Mouse (Mus musculus) liver, embryonic 14.5 days (tissue): ENCODE measurements at regions not wholly inside any gene's neighbourhood (a gene's known extent, or its start where the extent isn't known, plus 50 kb on each side); places are given as distances from the start of the nearest gene placed in this dataset.

Experiments
- ATAC-seq: fragments of 200-750 bp; cut with Nextera tagmentation; 2 replicates; pipeline ENCODE4 v1.8.0; 2017; ENCODE audit warnings: moderate number of reproducible peaks, mild to moderate bottlenecking, moderate library complexity; ENCODE audit not compliant: insufficient read depth
- DNase-seq, 3 experiments: peaks; one replicate each; pipeline ENCODE4 v3.0.0-alpha.2; 2012 to 2013; ENCODE audit warnings: low read depth in 3 of 3, low spot score in 3 of 3
- H3K27ac ChIP-seq: fragments of 300-500 bp; sonication (generic); 2 replicates; pipeline ENCODE4 v1.5.1; 2014; ENCODE audit warnings: moderate library complexity, mild to moderate bottlenecking, control low read depth, inconsistent platforms
- H3K27me3 ChIP-seq: fragments of 300-500 bp; sonication (generic); 2 replicates; pipeline ENCODE4 v1.6.1; 2014; ENCODE audit warnings: mild to moderate bottlenecking, low read length, moderate library complexity; ENCODE audit not compliant: control insufficient read depth, insufficient read depth
- H3K36me3 ChIP-seq: fragments of 300-500 bp; sonication (generic); replicated peaks from 2 replicates; pipeline ENCODE4 v1.6.1; 2014; ENCODE audit warnings: low read depth; ENCODE audit not compliant: control insufficient read depth, insufficient read depth
- H3K4me1 ChIP-seq, 2 experiments: fragments of 200-500 bp in 1 of 2; fragments of 300-500 bp in 1 of 2; sonication (generic) in 1 of 2; replicated peaks; 2 replicates each; pipeline ENCODE4 v1.6.1; 2012 to 2014; ENCODE audit warnings: antibody characterized with exemption in 1 of 2, inconsistent platforms in 1 of 2, low read length in 1 of 2; ENCODE audit not compliant: control insufficient read depth in 2 of 2, insufficient read depth in 2 of 2
- H3K4me2 ChIP-seq: fragments of 300-500 bp; sonication (generic); 2 replicates; pipeline ENCODE4 v1.6.1; 2014; ENCODE audit warnings: low read depth, mild to moderate bottlenecking, control low read depth, moderate library complexity
- H3K4me3 ChIP-seq, 2 experiments: fragments of 200-500 bp in 1 of 2; fragments of 300-500 bp in 1 of 2; sonication (generic) in 1 of 2; 2 replicates each; pipeline ENCODE4 v1.5.1; 2012 to 2014; ENCODE audit warnings: low read depth in 2 of 2, low read length in 2 of 2, mild to moderate bottlenecking in 2 of 2, control low read depth in 1 of 2, inconsistent platforms in 1 of 2, moderate library complexity in 1 of 2; ENCODE audit not compliant: insufficient read depth in 1 of 2
- H3K9ac ChIP-seq: fragments of 300-500 bp; sonication (generic); replicated peaks from 2 replicates; pipeline ENCODE4 v1.6.1; 2014; ENCODE audit warnings: mild to moderate bottlenecking, control low read depth, moderate library complexity
- H3K9me3 ChIP-seq: fragments of 300-500 bp; sonication (generic); 2 replicates; pipeline ENCODE4 v1.6.1; 2016; ENCODE audit warnings: low read length, mixed read lengths; ENCODE audit not compliant: control insufficient read depth
- CTCF ChIP-seq: IDR thresholded peaks from 2 replicates; pipeline ENCODE4 v1.5.1; 2016; ENCODE audit warnings: antibody characterized with exemption, low read depth, control low read depth
- EP300 ChIP-seq: IDR thresholded peaks from 2 replicates; pipeline ENCODE4 v1.6.1; 2016; ENCODE audit warnings: antibody characterized with exemption, low read depth
- WGBS: fragments of 180-500 bp; shearing (Covaris S2); extraction: QIAGEN DNeasy Blood & Tissue Kit; methylation state at CpG from one replicate; pipeline ENCODE4 v1.1.7; 2014; ENCODE audit not compliant: insufficient replicate concordance; 5-methylcytosine and 5-hydroxymethylcytosine counted together

- no peaks in the 10 kb centered on the region for H3K9me3 ChIP-seq
- TF ChIP-seq CTCF (no peak), EP300 (no peak)
- H3K9ac ChIP-seq: no peak overlapping the region
- no peak overlapping the region for H3K4me3 ChIP-seq
- H3K4me2 ChIP-seq: no peak overlapping the region
- 0 out of 4 replicates have a peak, but pooled peaks cover 0 to 2% of the 10 kb centered on the region in 2 experiments for H3K4me1 ChIP-seq
- no peaks in the 10 kb centered on the region for H3K27me3 ChIP-seq
- WGBS: 30% methylated on average over 4 of the region's 4 CpGs
- no peak for ATAC-seq
- H3K36me3 ChIP-seq: no peaks in the 10 kb centered on the region
- no peak for DNase-seq
- H3K27ac ChIP-seq: no peak overlapping the region
Measured at GRCm38 (mm10) chr13:63985590-63985989, 103.4 kb downstream of the Hsd17b3 start.

GRCm38 (mm10) chr13:63985086-63985485 lies 103.9 kb downstream of the Hsd17b3 start:
- no peak overlapping the region for H3K9ac ChIP-seq
- TF ChIP-seq CTCF: no peak
- TF ChIP-seq EP300: no peak
- H3K27me3 ChIP-seq: no peaks in the 10 kb centered on the region
- no peaks in the 10 kb centered on the region for H3K9me3 ChIP-seq
- H3K36me3 ChIP-seq: no peaks in the 10 kb centered on the region
- no peak for ATAC-seq
- no peak overlapping the region for H3K27ac ChIP-seq
- H3K4me2 ChIP-seq: no peak overlapping the region
- H3K4me3 ChIP-seq: no peak overlapping the region
- 48% methylated on average over 5 of the region's 5 CpGs for WGBS
- H3K4me1 ChIP-seq: 0 out of 4 replicates have a peak, but pooled peaks cover 0 to 2% of the 10 kb centered on the region in 2 experiments
- no peak for DNase-seq

- Histone ChIP-seq H3K27ac (no peak overlapping the region), H3K4me1 (no peaks in the 10 kb centered on the region), H3K27me3 (no peaks in the 10 kb centered on the region), H3K36me3 (no peaks in the 10 kb centered on the region), H3K9ac (no peak overlapping the region), H3K9me3 (no peaks in the 10 kb centered on the region), H3K4me2 (no peak overlapping the region), H3K4me3 (no peak overlapping the region)
- WGBS: 26% methylated on average over 7 of the region's 7 CpGs
- no peak for ATAC-seq
- TF ChIP-seq EP300 (no peak), CTCF (no peak)
- DNase-seq: no peak
Measured at GRCm38 (mm10) chr13:63980012-63980691, 108.9 kb downstream of the Hsd17b3 start.

- WGBS: 28% methylated on average over 1 of the region's 1 CpGs
Measured at GRCm38 (mm10) chr13:63979581-63979980, 109.4 kb downstream of the Hsd17b3 start.

GRCm38 (mm10) chr13:63969907-63970306 lies 119.1 kb downstream of the Hsd17b3 start:
- no peaks in the 10 kb centered on the region for H3K27me3 ChIP-seq
- ATAC-seq: no peak
- 55% methylated on average over 2 of the region's 2 CpGs for WGBS

More at GRCm38 (mm10) chr13:63979581-63979980, 109.4 kb downstream of the Hsd17b3 start:
- H3K36me3 ChIP-seq: no peaks in the 10 kb centered on the region
- ATAC-seq (no peak), DNase-seq (no peak)
- H3K27me3 ChIP-seq: no peaks in the 10 kb centered on the region
- no peak overlapping the region for H3K4me3 ChIP-seq
- no peaks in the 10 kb centered on the region for H3K4me1 ChIP-seq
- H3K9me3 ChIP-seq: no peaks in the 10 kb centered on the region
- no peak overlapping the region for H3K9ac ChIP-seq
- TF ChIP-seq EP300: no peak
- TF ChIP-seq CTCF: no peak
- H3K27ac ChIP-seq: no peak overlapping the region
- no peak overlapping the region for H3K4me2 ChIP-seq

More at GRCm38 (mm10) chr13:63969907-63970306, 119.1 kb downstream of the Hsd17b3 start:
- TF ChIP-seq CTCF (no peak), EP300 (no peak)
- Histone ChIP-seq H3K27ac (no peak overlapping the region), H3K4me3 (no peak overlapping the region), H3K9me3 (no peaks in the 10 kb centered on the region), H3K4me1 (no peaks in the 10 kb centered on the region), H3K9ac (no peak overlapping the region), H3K4me2 (no peak overlapping the region), H3K36me3 (no peaks in the 10 kb centered on the region)
- no peak for DNase-seq
